Mouse (Mus musculus): ENCODE data around the gene Tpo. TPM values are rescaled to one million over a fixed set of nuclear protein-coding genes. Genes with fewer than 3 reads are reported as not detected.

The Tpo gene
- total RNA-seq, 2 experiments from 2014 or later = not detected

GRCm38 (mm10) chr12:30027721-30028340 lies 104.6 kb downstream of the Tpo start:
- ATAC-seq (replicated peaks; ENCODE audit: low FRiP score, low TSS enrichment, poor library complexity, severe bottlenecking) = no peak

- ATAC-seq (replicated peaks; ENCODE audit: low FRiP score, low TSS enrichment, poor library complexity, severe bottlenecking) = no peak
Measured at GRCm38 (mm10) chr12:30024264-30024825, 108.1 kb downstream of the Tpo start.

- no peak for ATAC-seq (replicated peaks; ENCODE audit: low FRiP score, low TSS enrichment, poor library complexity, severe bottlenecking)
Measured at GRCm38 (mm10) chr12:30023491-30023890, 108.9 kb downstream of the Tpo start.

- ATAC-seq (replicated peaks; ENCODE audit: low FRiP score, low TSS enrichment, poor library complexity, severe bottlenecking) = no peak
Measured at GRCm38 (mm10) chr12:30020447-30020846, 112.0 kb downstream of the Tpo start.

GRCm38 (mm10) chr12:30017131-30017530 lies 115.3 kb downstream of the Tpo start:
- no peak for ATAC-seq (replicated peaks; ENCODE audit: low FRiP score, low TSS enrichment, poor library complexity, severe bottlenecking)

GRCm38 (mm10) chr12:30015501-30015900 lies 116.9 kb downstream of the Tpo start:
- no peak for ATAC-seq (replicated peaks; ENCODE audit: low FRiP score, low TSS enrichment, poor library complexity, severe bottlenecking)

GRCm38 (mm10) chr12:30008741-30009140 lies 123.7 kb downstream of the Tpo start:
- no peak for ATAC-seq (replicated peaks; ENCODE audit: low FRiP score, low TSS enrichment, poor library complexity, severe bottlenecking)

GRCm38 (mm10) chr12:30006586-30006985 lies 125.8 kb downstream of the Tpo start:
- no peak for ATAC-seq (replicated peaks; ENCODE audit: low FRiP score, low TSS enrichment, poor library complexity, severe bottlenecking)

Other genes with a start within 250 kb of the Tpo start
- not detected in 2 replicates for gene Pxdn, start 195.0 kb downstream of the Tpo start, total RNA-seq (2014; fragmentation: Nextera tagmentation)
- not detected in 2 replicates for gene Pxdn, start 195.0 kb downstream of the Tpo start, total RNA-seq (2017)
- not detected in 2 replicates for gene Sntg2, start 240.8 kb upstream of the Tpo start, total RNA-seq (2014; fragmentation: Nextera tagmentation)
- gene Sntg2, start 240.8 kb upstream of the Tpo start, total RNA-seq (2017) = not detected in 2 replicates

Measured in megakaryocyte-erythroid progenitor cell, adult 5-6 weeks (primary cell).